Mouse (Mus musculus) megakaryocyte, adult 5-6 weeks (primary cell): ENCODE data around the gene Gucy2g. TPM values are rescaled to one million over a fixed set of nuclear protein-coding genes. Genes with fewer than 3 reads are reported as not detected.
A peak's percentile ranks its signal among the peaks of the same experiment; 100 is the strongest.

Source experiments
- ATAC-seq: 2 replicates; pipeline ENCODE4 v1.8.0; 2016; ENCODE audit warnings: mild to moderate bottlenecking, inconsistent platforms; ENCODE audit not compliant: poor library complexity, severe bottlenecking
- total RNA-seq, 2 experiments: library from RNA; stranded (forward) in 1 of 2; stranded (reverse) in 1 of 2; fragments of 153-499, 151-499 nt in 1 of 2; fragments of 221-1000, 200-1000 nt in 1 of 2; gene quantifications; 2 replicates each; pipeline versions ENCODE4 v1.2.3 to v1.2.4; 2015 to 2017

Gene Gucy2g
- total RNA-seq, 2 experiments from 2014 or later = not detected

- no peak for ATAC-seq
These were observed 9.4 kb upstream of the Gucy2g start for GRCm38 (mm10) chr19:55250451-55250850.

GRCm38 (mm10) chr19:55247991-55248520 lies 7.0 kb upstream of the Gucy2g start:
- ATAC-seq = no peak

GRCm38 (mm10) chr19:55247563-55247962 lies 6.5 kb upstream of the Gucy2g start:
- no peak for ATAC-seq

- ATAC-seq = no peak; the same call in 1 of the 2 replicates
These were observed 3.8 kb upstream of the Gucy2g start for GRCm38 (mm10) chr19:55244791-55245231.

- ATAC-seq = no peak
These were observed 1.1 kb downstream of the Gucy2g start for GRCm38 (mm10) chr19:55239766-55240426.

- no peak for ATAC-seq
These were observed 4.5 kb downstream of the Gucy2g start for GRCm38 (mm10) chr19:55236564-55236963.

GRCm38 (mm10) chr19:55236026-55236425 lies 5.0 kb downstream of the Gucy2g start:
- no peak for ATAC-seq

- ATAC-seq = peak; percentile 93
These were observed 8.9 kb downstream of the Gucy2g start for GRCm38 (mm10) chr19:55232136-55232535.

- no peak for ATAC-seq
These were observed 10.0 kb downstream of the Gucy2g start for GRCm38 (mm10) chr19:55231081-55231480.

GRCm38 (mm10) chr19:55227135-55227534 lies 13.9 kb downstream of the Gucy2g start:
- peak; percentile 90 for ATAC-seq

- no peak for ATAC-seq
These were observed 14.4 kb downstream of the Gucy2g start for GRCm38 (mm10) chr19:55226621-55227020.

- no peak for ATAC-seq
These were observed 18.8 kb downstream of the Gucy2g start for GRCm38 (mm10) chr19:55222268-55222667.

- ATAC-seq = no peak
These were observed 19.8 kb downstream of the Gucy2g start for GRCm38 (mm10) chr19:55221208-55221607.

- no peak for ATAC-seq
These were observed 21.7 kb downstream of the Gucy2g start for GRCm38 (mm10) chr19:55219359-55219758.

GRCm38 (mm10) chr19:55218741-55219221 lies 22.3 kb downstream of the Gucy2g start:
- peak; percentile 48 for ATAC-seq

GRCm38 (mm10) chr19:55218192-55218739 lies 22.8 kb downstream of the Gucy2g start:
- peak; percentile 93 for ATAC-seq

- ATAC-seq = no peak
These were observed 23.7 kb downstream of the Gucy2g start for GRCm38 (mm10) chr19:55217365-55217764.

GRCm38 (mm10) chr19:55216876-55217275 lies 24.2 kb downstream of the Gucy2g start:
- ATAC-seq = no peak

GRCm38 (mm10) chr19:55213617-55214340 lies 27.3 kb downstream of the Gucy2g start:
- no peak for ATAC-seq

- ATAC-seq = no peak
These were observed 29.3 kb downstream of the Gucy2g start for GRCm38 (mm10) chr19:55211698-55212097.

GRCm38 (mm10) chr19:55209084-55209483 lies 32.0 kb downstream of the Gucy2g start:
- no peak for ATAC-seq
